Mouse (Mus musculus) embryonic fibroblast, embryonic 13.5 days (primary cell): ENCODE measurements around the gene Mpzl3.

Experiments used
- CTCF ChIP-seq: IDR thresholded peaks from 2 replicates; pipeline ENCODE4 v1.5.1; 2011; ENCODE audit warnings: mild to moderate bottlenecking, control low read depth, low read length, moderate library complexity, borderline replicate concordance; ENCODE audit not compliant: insufficient read depth
- POLR2A ChIP-seq: IDR thresholded peaks from 2 replicates; pipeline ENCODE4 v1.6.1; 2011; ENCODE audit warnings: low read depth, mild to moderate bottlenecking, control low read depth, low read length, moderate library complexity

DNA sequence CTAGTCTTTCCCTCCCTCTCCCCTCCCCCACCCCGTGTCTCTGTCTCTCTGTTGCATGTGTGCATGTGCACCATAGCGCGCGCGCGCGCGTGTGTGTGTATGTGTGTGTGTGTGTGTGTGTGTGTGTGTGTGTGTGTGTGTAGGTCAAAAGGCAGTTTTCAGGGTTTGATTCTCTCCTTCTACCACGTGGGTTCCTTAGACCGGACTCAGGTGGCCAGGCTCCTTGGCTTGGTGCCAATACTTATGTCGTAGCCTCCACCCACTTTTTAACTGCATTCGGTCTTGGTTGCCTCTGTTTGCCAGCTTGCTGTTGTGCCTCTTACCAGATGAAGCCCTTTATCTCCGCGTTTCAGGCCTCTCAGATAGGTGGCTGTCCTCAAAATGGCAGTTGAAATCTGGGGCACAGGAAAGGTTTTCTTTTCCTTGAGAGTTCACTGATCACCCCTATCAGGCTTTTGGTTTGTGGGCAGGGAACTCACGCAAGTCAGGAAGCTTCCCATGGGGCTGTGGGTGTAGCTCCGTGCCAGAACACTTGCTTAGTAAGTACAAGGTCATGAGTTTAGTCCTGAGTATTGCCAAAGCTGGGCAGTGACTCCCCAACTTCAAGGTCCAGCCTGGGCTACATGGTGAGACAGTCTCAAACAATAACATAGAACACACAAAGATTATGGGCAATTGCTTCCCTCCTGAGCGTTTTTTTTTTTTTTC lies 13.7 kb upstream of the Mpzl3 start:
- TF ChIP-seq POLR2A: no peak
- TF ChIP-seq CTCF: no peak
